Mouse (Mus musculus) hindbrain, embryonic 11.5 days (tissue): ENCODE measurements at regions not wholly inside any gene's neighbourhood (a gene's known extent, or its start where the extent isn't known, plus 50 kb on each side); places are given as distances from the start of the nearest gene placed in this dataset.

ENCODE experiments used
- ATAC-seq: fragments of 200-750 bp; cut with Nextera tagmentation; 2 replicates; pipeline ENCODE4 v1.8.0; 2017; ENCODE audit warnings: mild to moderate bottlenecking, moderate TSS enrichment, moderate library complexity; ENCODE audit not compliant: low FRiP score
- DNase-seq: peaks from one replicate; pipeline ENCODE4 v3.0.0-alpha.2; 2015; ENCODE audit warnings: low spot score
- H3K27ac ChIP-seq: fragments of 300-500 bp; sonication (generic); 2 replicates; pipeline ENCODE4 v1.5.1; 2014; ENCODE audit warnings: mild to moderate bottlenecking, low read depth, low read length
- H3K27me3 ChIP-seq: fragments of 300-500 bp; sonication (generic); 2 replicates; pipeline ENCODE4 v1.6.1; 2014; ENCODE audit warnings: mild to moderate bottlenecking, low read length, moderate library complexity, mixed read lengths; ENCODE audit not compliant: control insufficient read depth, insufficient read depth
- H3K36me3 ChIP-seq: fragments of 300-500 bp; sonication (generic); 2 replicates; pipeline ENCODE4 v1.6.1; 2014; ENCODE audit warnings: mild to moderate bottlenecking, low read length, moderate library complexity, mixed read lengths; ENCODE audit not compliant: control insufficient read depth, insufficient read depth
- H3K4me1 ChIP-seq: fragments of 300-500 bp; sonication (generic); replicated peaks from 2 replicates; pipeline ENCODE4 v1.6.1; 2014; ENCODE audit warnings: low read length, mixed read lengths; ENCODE audit not compliant: control insufficient read depth, insufficient read depth
- H3K4me2 ChIP-seq: fragments of 300-500 bp; sonication (generic); replicated peaks from 2 replicates; pipeline ENCODE4 v1.6.1; 2014; ENCODE audit warnings: mild to moderate bottlenecking, low read depth, low read length
- H3K4me3 ChIP-seq: fragments of 300-500 bp; sonication (generic); 2 replicates; pipeline ENCODE4 v1.5.1; 2014; ENCODE audit warnings: low read depth, low read length
- H3K9ac ChIP-seq: fragments of 300-500 bp; sonication (generic); 2 replicates; pipeline ENCODE4 v1.6.1; 2014; ENCODE audit warnings: low read depth, low read length
- H3K9me3 ChIP-seq: fragments of 300-500 bp; sonication (generic); 2 replicates; pipeline ENCODE4 v1.6.1; 2016; ENCODE audit warnings: low read length; ENCODE audit not compliant: control insufficient read depth
- WGBS: fragments of 180-500 bp; shearing (Covaris S2); extraction: QIAGEN DNeasy Blood & Tissue Kit; methylation state at CpG from one replicate; pipeline ENCODE4 v1.1.7; 2014; 5-methylcytosine and 5-hydroxymethylcytosine counted together

DNA sequence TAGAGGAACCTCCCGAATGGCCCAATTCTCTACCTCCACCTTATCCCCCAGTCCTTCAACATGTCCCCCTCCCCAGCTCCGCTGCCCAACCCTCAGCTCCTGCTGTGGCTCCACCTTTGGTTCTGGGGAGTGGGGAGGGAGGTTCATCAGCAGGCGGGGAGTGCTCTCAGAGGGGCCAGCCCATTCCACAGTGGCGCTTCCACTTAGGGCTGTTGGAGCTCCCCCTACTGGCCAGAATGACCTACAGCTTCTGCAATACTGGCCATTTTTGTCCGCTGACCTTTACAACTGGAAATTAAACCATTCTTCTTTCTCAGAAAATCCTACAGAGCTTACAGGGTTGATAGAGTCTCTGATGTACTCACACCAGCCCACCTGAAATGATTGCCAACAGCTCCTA is 508.0 kb upstream of the Klhl4 start:
- DNase-seq (no peak), ATAC-seq (no peak)
- H3K4me2 ChIP-seq, result no peak overlapping the region
- WGBS, result 97% methylated on average over 4 of the region's 5 CpGs
- H3K9me3 ChIP-seq, result no peaks in the 10 kb centered on the region
- H3K4me1 ChIP-seq, result no peaks in the 10 kb centered on the region
- no peak overlapping the region for H3K27ac ChIP-seq
- H3K27me3 ChIP-seq, result no peaks in the 10 kb centered on the region
- no peak overlapping the region for H3K9ac ChIP-seq
- H3K4me3 ChIP-seq, result no peak overlapping the region
- H3K36me3 ChIP-seq, result no peaks in the 10 kb centered on the region

DNA sequence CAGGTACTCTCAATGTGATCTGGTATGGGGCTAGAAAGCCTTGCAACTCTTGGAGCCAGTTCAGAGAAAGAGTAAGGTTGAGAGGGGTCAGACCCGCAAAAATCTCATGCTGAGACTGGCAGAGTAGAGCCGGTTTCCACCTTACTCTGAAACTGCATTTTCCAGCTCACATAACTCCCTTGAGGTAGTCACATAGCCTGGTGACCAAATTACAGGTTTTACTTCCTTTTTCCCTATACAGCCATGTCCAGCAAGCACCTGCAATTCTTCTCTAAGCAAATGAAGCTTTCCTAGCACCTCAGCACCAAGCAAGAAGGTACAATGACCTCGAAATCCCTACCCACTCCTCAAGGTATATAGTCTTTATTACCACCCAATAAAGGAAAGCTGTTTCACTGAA is 481.0 kb upstream of the Klhl4 start:
- ATAC-seq (no peak), DNase-seq (no peak)
- H3K9me3 ChIP-seq, result no peaks in the 10 kb centered on the region
- no peak overlapping the region for H3K9ac ChIP-seq
- H3K4me2 ChIP-seq, result no peak overlapping the region
- no peaks in the 10 kb centered on the region for H3K36me3 ChIP-seq
- WGBS, result 78% methylated on average over 3 of the region's 3 CpGs
- H3K4me3 ChIP-seq, result no peak overlapping the region
- no peaks in the 10 kb centered on the region for H3K27me3 ChIP-seq
- H3K4me1 ChIP-seq, result no peaks in the 10 kb centered on the region
- no peak overlapping the region for H3K27ac ChIP-seq

DNA sequence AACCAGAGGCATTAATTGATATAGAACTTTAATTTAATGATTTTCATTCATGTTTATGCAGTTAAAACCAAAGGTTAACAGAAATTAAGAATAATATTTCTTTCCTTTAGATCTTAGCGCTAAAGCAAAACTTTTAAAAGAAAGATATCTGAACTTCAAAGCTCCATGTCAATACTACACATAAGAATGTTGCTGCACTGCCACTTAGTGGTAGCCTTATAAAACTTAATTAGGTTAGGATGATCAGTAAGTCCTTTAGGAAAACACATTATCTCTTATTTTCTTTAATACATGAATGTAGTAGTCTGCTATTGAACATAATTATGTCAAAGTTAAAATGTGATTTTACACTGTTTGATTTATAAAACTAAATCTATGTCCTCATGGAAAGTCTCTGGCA is 432.9 kb upstream of the Klhl4 start:
- ATAC-seq, result no peak
- DNase-seq, result peak; percentile 0
- no peaks in the 10 kb centered on the region for H3K9me3 ChIP-seq
- H3K9ac ChIP-seq, result no peak overlapping the region
- no peaks in the 10 kb centered on the region for H3K27me3 ChIP-seq
- H3K4me1 ChIP-seq, result no peaks in the 10 kb centered on the region
- no peaks in the 10 kb centered on the region for H3K36me3 ChIP-seq
- H3K4me2 ChIP-seq, result no peak overlapping the region
- H3K27ac ChIP-seq, result no peak overlapping the region
- H3K4me3 ChIP-seq, result no peak overlapping the region
- 38% methylated on average over 1 of the region's 1 CpGs for WGBS
